Mouse (Mus musculus) T-cell, adult 2 months (primary cell): ENCODE results near the gene Tango6.

Experiments used
- DNase-seq: peaks from one replicate; pipeline ENCODE4 v3.0.0; 2022; ENCODE audit warnings: low spot score

The Tango6 gene

DNA sequence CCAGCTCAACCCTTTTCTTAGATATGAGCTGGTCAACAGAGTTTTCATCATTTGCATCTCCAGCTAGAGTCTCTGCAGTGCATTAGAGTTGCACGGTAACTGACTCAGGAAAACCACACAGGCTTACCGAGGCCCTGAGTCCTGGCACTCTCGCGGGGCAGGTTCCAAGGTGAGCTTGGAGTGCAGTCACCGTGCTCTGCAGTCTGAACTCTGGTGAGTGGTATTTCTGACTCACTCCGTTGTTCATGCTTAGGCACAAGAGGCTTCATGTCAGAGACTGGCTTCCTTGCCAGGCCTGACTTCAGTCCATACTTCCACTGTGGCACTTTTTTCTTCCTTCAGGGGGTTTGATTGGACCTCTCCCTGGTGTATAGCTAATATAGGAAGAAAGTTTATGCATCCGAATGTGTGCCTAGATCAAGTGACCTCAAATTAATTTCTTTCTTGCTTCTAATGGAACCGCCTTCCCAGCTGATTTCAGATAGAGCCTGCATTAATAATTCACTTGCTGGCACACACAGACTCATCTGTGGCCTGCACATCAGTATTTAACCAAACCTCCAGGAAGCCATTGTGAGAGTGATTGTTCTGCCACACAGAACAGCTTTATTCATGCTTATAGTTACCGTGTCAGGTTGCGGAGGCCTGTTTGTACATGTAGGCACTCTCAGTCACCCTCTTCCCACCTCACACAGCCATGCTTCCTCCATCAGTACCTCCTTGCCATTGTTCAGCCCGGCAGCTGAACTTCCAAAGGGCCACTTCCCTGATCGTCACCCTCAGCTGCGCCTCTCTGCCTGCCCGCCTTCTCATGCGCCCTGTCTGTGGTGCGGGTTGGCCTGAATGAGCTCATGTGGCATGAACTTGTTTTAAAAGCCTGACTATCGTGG is 136.0 kb downstream of the Tango6 start:
- no peak for DNase-seq

DNA sequence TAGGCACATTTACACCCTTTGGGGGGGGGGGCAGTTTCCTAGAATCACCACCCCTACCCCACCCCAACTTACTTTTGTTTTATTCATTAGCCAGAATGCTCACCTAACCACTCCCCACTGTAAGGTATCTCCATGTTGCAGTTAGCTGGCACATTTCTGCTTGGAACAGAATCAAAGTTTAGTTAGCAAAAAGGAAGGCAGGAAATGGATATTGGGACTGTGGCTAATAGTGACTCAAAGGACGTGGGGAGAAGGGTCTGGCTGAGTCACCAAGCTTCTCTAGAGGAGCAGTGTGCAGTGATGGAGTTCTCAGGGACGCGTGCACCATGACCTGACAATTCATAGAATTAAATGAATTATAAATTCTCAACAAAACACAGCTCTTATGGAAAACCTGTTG is 136.7 kb downstream of the Tango6 start:
- no peak for DNase-seq

DNA sequence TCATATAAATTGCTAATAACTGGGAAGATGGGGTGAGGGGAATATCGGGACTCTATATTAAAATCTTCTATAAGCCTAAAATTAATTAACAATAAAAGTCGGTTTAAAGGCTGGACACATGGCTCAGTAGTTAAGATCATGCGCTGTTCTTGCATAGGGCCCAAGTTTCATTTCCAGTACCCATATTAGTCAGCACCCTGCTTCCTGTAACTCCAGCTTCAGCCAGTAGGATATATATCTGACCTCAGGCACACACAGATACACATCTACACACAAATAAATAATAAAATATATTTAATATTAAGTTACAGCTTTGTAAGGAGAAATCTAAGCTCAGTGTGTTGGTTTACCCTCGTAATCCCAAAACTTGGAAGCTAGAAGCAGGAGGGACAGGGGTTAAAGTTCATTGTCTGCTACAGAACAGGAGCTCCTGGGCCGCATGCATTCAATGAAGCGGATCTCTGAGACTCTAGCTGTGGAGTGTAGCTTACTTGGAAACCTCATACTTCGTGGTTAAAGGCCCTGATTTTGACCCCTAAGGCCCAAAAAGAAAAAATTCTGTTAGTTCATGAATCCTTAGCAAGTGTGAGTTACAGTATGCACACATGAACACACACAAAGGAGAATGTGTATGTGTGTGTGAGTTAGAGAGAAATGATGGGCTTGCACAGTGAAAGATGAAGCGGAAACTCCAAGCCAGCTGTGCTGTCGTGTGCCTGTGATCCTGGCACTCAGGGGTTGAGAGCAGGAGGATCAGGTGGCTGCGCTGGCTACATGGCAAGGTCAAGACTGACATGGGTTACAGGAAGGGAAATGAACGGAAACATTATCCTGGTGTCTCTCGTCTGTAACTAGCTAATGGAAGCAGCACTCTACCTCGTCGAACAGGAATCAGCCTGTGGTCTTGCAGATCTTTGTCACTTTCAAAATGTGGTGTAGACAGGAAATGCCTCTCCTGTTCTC is 138.0 kb downstream of the Tango6 start:
- no peak for DNase-seq

DNA sequence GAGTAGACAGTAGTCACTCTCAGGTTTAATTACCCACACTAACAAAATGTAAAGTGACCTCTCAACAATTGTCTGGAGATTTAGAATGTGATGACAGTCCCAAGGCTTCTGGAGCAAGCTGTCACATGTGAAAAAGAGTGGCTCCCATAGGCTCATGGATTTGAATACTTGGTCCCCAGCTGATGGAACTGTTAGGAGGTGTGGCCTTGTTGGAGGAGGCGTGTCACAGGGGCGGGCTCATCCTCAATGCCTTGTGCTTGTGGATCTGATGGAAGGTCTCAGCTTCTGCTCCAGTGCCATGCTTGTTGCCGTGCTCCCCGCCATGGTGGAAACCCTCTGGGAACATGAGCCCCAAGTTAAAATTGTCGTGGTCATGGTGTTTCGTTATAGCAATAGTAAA is 146.1 kb downstream of the Tango6 start:
- no peak for DNase-seq

DNA sequence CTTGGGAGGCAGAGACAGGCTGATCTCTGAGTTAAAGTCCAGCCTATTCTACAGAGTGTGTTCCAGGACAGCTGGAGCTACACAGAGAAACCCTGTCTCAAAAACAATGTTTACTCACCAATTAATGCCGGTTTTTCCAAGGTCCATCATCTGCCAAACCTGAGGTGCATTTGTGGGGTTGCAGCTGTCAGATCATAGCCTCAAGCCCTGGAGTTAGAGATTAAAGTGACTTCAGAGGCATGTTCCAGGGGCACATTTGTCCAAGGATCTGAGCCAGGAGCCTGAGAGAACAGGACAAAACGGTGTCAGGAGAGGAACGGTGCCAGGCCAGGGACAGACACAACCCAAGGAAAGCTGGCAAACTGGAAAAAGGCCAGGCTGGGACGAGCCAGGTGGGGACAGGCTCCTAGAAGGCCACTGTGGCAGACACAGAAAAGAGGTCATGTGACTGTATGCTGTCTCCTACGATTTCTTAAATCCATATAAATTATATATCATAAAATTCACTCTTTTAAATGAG is 146.7 kb downstream of the Tango6 start:
- no peak for DNase-seq

DNA sequence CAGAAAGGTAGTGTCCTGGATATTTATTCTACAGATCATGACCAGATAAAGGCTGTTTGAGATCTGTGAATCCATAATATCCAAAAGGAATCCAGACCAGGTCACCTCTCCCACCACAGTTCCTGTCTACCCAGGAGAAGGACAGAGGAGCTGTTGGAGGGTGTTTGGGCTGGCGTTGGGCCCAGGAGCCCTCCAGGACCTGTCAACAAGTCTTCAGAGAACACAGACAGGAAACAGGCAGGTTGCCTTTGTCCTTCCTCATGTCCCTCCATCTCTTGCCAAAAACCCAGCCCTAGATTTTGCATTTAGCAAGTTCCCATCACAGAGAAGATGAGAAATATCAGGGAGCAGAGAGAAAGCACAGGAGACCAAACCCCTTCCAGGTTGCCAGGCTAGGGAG is 152.0 kb downstream of the Tango6 start:
- DNase-seq = no peak

DNA sequence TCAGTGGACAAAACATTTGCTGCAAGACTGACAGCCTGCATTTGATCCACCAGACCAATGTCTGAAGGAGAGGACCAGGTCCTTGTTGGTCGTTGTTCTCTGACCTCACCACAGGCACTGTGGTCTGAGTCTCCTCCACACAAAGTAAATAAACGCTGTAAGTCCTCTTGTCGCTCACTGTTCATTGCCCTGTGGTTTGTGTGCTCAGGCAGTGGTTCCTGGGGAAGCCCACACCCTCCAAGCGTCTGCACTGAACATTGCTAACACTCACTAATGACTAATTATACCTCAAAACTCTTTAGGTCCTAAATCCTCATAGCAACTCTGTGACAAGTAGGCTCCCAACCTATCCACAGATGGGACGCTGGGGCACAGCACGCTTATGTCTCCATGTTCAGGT is 153.7 kb downstream of the Tango6 start:
- DNase-seq = no peak

DNA sequence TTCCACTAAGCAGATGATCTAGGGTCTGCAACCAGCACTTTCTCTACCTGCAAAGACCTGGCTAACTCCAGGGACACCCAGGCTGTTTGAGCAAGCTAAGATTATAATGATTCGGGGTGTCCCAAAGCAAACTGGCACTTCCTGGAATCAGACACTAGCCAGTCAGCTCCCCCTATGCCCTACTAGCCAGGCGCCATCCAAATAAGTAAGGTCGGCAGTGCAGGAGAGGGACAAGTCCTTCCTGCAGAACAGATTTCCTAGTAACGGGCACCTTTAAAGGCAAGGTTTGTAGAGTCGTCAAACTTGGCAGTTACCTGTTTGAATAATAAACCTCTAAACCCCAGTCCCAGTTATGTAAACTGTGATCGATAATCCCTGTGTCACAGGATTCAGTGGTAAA is 155.9 kb downstream of the Tango6 start:
- DNase-seq = no peak

DNA sequence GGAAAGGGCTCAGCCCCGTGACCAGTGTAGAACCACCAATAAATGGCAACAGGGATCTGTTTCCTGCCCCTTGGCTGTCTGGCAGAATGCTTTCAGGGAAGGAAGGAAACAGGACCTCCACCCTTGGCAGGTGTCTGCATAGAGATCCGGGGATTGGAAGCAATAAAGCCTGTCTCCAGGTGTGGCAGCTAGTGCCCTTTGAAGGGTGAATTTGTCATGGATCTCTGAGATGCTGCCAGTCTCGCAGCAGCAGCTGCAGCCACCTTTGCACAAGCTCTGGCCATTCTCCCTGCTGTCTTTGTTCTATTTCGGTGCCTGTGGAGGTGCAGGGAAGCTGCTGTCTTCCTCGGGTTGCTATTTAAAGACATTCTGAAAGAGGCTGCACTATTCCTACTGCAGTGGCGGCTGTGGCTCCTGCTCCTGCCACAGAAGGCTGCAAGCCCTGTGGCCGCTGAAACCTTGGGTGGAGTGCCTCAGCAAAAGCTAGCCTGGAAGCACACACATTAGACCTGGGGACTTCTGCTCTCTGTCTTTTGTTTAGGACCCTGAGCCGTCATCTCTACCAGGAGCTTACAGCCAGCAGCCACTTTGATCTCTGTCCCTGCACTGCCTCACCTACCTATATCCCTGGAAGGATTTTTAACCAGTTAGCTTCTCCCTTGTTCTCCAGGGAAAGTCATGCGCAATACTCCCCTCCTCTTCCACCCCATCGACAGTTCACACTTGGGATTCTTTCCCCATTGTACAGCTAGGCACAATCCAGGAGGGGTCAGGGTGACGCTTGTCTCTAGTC is 156.5 kb downstream of the Tango6 start:
- no peak for DNase-seq

DNA sequence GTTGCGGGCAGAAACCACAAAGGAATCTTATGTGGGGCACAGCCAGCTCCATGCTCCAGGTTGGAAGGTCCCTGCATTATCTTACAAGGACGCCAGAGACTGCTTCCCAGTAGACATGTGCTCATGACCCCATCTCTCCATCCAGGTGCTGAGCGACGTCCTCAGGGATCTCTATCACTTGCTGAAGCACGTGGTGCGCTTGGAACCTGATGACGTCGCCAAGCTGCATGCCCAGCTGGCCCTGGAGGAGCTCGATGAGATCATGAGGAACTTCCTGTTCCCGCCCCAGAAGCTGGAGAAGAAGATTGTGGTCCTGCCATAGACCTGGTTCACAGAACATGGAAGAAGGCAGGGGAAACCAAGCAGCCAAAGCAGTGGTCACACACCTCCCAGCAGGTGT is 167.2 kb downstream of the Tango6 start:
- DNase-seq = no peak

DNA sequence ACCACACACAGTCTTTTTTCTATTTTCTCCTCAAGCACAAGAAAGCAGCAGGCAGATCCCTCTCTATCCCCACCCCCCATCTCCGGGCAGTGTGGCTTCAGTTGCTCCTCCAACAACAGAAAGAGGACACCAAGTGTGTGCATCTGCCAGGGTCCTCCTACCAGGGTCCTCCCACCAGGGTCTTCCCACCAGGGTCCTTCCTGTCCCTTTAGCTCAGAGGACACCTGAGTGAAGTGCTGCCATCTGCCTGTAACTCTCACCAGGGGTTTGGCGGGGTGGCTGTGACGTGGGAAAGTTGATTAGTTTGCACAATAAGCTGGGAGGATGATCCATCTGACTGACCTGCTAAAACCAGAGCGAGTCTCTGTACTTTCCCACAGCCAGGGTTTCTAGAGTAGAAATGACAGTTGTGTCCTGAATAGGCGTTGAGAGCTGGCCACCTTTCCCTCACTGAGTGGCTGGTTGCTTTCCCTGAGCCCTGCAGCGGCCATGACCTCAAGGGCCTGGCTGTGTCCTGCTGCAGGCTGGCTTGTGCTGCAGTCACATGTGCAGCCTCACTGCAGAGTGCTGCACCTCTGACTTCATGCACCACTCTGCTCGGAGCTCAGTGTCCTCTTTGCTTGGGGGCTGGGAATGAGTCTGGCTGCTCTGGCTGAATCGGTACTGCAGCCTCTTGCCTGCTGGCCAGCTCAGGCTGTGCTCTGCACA is 171.8 kb downstream of the Tango6 start:
- DNase-seq = no peak

DNA sequence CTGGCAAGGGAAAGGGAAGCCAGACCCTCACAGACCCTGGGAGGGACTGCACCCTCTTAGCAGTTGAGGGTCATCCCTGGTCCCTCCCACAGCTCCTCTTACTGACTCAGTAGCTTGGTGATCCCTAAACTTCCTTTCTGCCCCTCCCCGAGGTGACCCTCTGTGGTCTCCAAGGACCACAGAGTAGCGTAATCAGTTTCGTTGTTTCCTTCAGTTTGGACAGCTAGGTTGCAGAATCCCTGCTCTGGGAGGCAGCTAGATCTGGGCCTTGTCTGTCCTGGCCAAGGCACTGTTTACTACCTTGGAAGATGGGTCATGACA is 172.3 kb downstream of the Tango6 start:
- DNase-seq = no peak

DNA sequence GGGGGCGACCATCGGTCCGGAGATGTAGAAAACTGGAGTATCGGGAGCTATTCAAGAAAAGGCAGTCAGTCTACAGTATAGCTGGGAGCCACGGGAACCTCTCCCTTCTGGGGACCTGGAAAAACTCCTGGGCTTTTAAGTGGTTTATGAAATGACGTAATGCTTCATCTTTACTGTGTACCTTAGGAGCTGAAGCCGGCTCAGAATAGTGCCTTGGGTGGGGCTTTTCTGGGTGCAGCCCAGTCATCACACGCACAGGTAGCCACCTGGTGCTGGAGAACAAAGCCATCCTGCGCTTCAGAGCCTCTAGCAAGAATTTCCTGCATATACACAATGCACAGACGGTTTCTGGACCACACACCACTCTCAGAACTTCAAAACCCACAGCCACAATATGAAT is 180.0 kb downstream of the Tango6 start:
- no peak for DNase-seq

DNA sequence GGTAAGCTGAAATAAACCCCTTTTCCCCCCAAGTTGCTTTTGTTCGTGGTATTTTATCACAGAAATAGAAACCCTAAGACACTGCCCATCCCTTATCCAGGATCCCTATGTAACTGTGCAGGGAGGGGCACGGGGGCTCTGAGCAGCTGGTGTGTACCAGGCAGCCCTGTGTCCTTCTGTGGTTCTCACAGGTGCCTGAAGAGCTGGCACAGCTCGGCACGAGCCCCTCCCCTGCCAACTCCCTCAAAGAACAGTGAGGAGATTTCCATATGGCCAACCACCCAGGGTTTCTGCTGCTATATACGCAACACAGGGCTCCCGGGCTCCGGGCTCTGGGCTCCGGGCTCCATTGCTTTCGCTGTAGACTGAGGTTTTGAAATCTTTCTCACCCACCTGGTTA is 182.5 kb downstream of the Tango6 start:
- no peak for DNase-seq

DNA sequence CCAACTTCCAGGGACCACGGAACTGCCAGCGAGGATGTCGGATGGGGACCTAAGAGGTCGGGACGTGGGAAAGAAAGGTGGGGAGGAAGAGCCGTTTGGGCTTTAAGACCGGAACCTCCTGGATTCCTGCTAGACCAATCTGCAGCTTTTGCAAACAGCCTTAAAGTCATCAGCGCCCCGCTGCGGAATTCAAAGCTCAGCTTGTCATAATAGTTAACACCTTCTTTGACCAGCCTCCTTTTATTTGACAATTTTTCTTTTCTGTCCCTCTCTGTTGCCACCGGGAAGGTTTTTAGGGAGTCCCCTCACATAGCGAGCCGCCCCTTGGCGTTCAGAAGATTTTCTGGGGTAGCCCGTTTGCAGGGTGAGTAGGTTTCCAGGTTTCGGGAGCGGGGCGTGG is 187.2 kb downstream of the Tango6 start, which contains the start of gene Has3:
TSS of gene Has3 (plus strand) at position 192 of the 400 bp plus-strand sequence.
- DNase-seq = no peak

DNA sequence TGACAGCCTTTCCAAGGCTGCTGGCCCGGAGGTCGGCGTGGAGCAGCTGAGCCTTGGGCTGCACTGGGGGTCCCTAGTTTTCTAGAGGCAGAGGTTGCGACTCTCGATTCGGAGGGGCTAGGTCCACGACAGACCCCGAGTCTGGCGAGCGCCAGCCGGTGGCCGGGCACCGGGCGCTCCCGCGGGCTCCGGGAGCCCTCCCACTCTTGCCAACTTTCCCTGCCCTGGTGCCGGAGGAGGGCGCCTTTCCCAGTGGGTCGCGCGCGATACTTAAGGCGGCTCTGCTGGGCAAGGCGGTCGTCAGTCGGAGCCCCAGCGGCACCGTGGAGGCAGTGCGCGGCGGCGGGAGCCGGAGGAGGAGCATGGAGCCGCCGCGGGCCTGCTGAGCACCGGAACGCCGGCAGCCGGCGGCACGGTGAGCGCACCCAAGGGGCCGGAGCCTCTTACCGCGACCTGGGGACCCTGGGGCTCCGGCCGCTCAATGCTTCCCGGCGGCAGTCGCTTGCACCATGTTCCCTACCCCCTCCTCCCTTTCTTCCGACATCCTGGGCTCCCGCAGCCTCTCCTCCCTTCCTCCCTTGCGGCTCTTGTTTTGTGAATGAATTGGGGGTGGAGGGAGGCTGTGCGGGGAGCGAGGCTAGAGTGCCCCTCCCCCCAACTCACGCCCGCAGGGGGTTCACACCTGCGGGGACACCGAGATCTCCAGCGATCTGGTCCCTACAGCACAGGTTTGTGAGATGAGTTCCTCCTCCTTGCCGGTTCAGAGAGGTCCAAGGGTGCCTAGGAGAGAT is 187.9 kb downstream of the Tango6 start:
- DNase-seq = peak; percentile 13

DNA sequence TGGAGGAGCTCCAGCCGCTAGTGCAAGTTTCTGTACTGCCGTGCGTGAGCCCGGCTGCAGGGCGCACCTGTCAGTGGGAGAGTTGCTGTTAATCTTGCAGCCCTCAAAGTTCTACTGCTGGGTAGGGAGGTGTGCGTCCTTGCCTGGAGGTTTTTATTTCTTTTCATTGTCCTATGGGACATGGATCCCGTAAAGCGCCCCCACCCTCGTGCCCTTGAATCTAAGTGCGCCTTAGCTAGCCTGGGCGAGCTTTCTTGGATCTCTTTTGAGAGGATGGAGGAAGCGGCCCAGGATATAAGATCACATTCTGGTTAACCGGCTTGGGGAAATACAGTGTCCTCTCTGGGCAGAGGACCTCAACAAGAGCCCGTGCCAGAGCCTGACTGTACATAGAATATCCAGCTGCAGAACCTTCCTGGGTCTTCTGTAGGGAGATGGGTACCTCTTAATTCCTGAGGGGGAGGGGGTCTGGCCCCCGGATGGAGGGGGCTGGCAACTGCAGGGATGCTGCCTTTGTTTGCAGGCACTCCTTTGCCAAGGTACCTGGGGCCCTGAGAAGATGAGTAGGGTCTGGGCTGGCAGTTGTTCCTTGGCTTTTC is 188.6 kb downstream of the Tango6 start:
- no peak for DNase-seq

DNA sequence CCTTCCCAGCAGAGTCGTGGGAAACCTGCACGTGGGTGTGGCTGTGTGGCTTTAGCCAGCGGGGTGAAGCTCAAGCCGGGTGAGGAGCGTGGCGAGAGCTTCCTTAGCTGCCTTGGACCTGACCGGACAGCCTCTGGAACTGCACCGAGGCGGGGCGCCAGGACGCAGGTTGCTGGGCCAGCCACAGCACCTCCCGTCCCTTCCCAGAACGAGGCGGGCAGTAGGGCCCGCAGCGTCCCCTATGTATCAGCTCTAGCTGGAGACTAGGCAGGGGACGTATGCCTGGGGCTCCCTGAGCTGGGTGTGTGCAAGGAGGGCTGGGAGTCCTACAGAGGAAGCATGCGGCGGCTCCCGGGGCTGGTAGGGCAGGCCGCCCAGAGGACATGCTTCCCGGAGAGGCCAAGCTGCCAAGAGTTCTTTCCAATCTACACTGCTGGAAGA is 189.1 kb downstream of the Tango6 start:
- no peak for DNase-seq

DNA sequence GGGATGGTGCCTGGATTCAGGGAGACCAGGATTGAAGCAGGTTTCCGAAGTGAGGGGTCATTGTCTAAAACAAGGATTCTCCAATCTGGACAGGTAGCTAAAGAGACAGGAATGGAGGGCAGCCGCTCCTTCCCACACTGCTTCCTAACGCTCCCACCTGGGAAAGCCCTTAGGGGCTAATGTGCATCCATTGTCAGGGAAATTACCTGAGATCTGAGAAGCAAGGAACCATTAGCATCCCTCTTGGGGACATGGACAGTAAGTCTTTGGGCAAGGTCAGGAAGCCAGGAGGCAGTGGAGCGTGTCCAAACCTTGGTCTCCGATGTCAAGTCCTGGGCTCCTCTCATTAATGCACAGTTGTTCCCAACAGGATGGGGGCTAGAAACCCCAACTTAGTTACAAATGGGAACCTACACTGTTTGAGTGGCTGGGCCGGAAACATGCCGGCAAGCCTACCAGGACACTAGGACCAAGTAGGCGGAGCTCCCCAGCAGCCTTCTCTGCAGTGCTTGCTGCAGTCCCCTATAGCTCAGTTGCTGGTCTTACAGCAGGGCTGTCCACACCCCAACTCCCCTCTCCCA is 189.7 kb downstream of the Tango6 start:
- no peak for DNase-seq
